Mouse (Mus musculus): ENCODE results near the gene Rbbp5. TPM values are rescaled to one million over a fixed set of nuclear protein-coding genes. Genes with fewer than 3 reads are reported as not detected.

Rbbp5 gene
- polyA plus RNA-seq, 1 experiment from 2014 or later, result 52.9 TPM

DNA sequence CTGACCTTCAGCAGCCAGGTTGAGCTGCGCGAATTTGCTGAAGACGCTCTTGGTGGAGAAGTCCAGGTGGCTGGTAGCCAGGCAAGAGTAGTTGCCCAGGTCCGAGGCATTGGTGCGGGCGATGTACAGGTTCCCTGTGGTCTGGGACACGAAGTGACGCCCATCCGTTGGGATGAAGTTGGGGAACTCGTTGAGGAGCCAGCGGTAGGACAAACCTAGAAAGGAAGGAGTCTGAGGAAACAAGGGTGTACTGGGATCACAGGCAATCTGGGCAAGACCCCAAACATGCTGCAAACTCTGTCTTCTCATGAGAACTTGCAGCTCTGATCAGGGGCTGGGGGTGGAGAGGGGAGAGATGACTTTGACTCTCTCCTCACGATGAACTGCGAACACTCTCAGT, 50.9 kb downstream of the Rbbp5 start:
- ATAC-seq, result no peak
- H3K27ac ChIP-seq, result no peak overlapping the region
- H3K4me1 ChIP-seq (replicated peaks), result peaks cover 53% of the 10 kb centered on the region
- 97% methylated on average over 13 of the region's 13 CpGs for WGBS
- no peak overlapping the region for H3K4me2 ChIP-seq (replicated peaks)
- peaks cover 4% of the 10 kb centered on the region; the same call in 1 of the 2 replicates for H3K27me3 ChIP-seq
- no peak overlapping the region for H3K9ac ChIP-seq (replicated peaks)
- peaks cover 48% of the 10 kb centered on the region for H3K36me3 ChIP-seq
- H3K4me3 ChIP-seq (replicated peaks), result no peak overlapping the region
- no peaks in the 10 kb centered on the region for H3K9me3 ChIP-seq

DNA sequence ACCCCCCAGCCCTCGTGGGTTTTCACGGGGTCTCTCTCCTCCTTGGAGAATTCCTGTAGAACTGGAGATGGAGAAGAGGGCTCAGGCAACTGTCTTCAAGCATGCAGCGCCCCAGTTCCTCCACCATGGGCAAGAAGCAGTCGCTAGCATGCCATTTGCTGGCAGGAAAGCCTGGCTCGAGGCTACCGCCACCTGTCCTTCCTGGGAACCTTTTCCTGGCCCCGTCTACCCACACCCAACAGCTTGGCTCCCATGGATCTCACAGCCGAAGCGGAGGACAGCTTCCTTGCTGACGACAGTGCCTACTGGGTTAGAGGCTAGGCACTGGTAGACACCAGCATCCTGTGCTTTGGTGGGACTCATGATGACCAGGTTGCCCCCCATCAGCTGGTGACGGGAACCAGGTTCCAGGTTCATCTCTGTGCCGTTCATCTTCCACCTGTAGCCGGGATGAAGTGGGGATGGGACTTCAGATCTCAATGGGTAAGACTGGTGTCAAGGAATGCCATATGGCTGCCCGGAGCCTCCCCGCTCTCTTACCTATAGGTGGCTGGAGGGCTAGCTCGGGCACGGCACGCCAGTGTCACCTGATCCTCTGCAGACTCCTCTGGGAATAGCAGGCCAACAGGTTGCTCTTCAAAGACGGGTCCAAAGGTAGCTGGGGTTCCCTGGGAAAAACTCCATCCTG, 51.6 kb downstream of the Rbbp5 start:
- no peak overlapping the region for H3K9ac ChIP-seq (replicated peaks)
- no peak overlapping the region for H3K27ac ChIP-seq
- peaks cover 55% of the 10 kb centered on the region for H3K4me1 ChIP-seq (replicated peaks)
- ATAC-seq, result no peak
- H3K9me3 ChIP-seq, result no peaks in the 10 kb centered on the region
- peaks cover 42% of the 10 kb centered on the region for H3K36me3 ChIP-seq
- no peak overlapping the region for H3K4me3 ChIP-seq (replicated peaks)
- 92% methylated on average over 19 of the region's 19 CpGs for WGBS
- H3K4me2 ChIP-seq (replicated peaks), result no peak overlapping the region
- peaks cover 4% of the 10 kb centered on the region; the same call in 1 of the 2 replicates for H3K27me3 ChIP-seq

DNA sequence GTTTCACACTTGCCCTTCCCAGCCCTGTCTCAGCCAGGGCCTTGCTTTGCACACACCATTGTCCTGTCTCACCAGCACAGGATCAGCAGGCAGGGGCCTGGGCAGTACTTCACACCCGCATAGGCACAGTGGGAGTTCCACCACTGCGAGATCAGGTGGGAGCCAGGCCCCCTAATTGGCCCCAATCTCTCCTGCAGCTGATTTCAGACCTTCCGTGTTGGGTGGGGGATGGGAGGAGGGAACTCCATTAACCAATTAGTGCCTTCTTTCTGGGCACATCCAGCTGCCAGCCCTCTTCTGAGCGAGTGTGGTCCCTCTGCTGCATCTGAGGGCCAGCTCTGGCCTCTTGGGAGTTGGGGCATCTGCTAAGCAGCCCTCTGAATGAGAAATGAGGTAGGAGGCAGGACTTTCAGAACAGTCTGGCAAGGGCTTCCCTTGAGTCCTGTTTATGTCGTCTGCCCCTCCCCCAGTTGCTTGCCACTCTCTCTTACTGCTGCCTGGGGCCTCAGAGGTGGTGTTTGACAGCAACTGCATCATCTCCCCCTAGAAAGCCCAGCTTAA, 53.5 kb downstream of the Rbbp5 start:
- ATAC-seq, result peak; percentile 76
- peak overlapping the region; percentile 2; the same call in 1 of the 2 replicates for H3K9ac ChIP-seq (replicated peaks)
- H3K4me3 ChIP-seq (replicated peaks), result no peak overlapping the region
- 0 out of 2 replicates have a peak overlapping the region, but pooled peaks have one; percentile 1 for H3K4me2 ChIP-seq (replicated peaks)
- peaks cover 73% of the 10 kb centered on the region for H3K4me1 ChIP-seq (replicated peaks)
- 4% methylated on average over 5 of the region's 5 CpGs for WGBS
- no peaks in the 10 kb centered on the region for H3K27me3 ChIP-seq
- H3K36me3 ChIP-seq, result peaks cover 31% of the 10 kb centered on the region
- peak overlapping the region; percentile 83 for H3K27ac ChIP-seq
- H3K9me3 ChIP-seq, result no peaks in the 10 kb centered on the region

DNA sequence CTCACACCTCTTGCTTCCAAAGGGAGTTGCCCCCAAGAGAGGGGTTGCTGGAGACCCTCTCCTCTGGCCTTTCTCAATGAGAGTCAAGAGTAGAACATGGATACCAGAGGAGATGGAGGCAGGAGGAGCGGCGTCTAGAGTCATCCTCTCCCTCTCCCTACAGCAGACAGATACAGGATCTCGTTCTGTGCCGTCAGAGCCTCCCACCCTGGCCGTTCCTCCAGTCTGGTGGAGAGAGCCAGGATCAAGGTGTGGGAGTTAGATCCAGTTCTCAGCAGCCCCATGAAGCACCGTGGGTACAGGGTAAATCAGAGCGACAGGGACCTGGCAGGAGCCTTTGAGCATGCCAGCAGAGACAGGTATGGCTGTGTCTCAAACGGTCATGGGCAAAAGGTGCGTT, 55.4 kb downstream of the Rbbp5 start:
- ATAC-seq, result no peak
- H3K36me3 ChIP-seq, result peaks cover 25% of the 10 kb centered on the region
- no peak overlapping the region for H3K9ac ChIP-seq (replicated peaks)
- H3K4me3 ChIP-seq (replicated peaks), result no peak overlapping the region
- no peaks in the 10 kb centered on the region for H3K27me3 ChIP-seq
- peak overlapping the region; percentile 48 for H3K27ac ChIP-seq
- H3K9me3 ChIP-seq, result no peaks in the 10 kb centered on the region
- H3K4me1 ChIP-seq (replicated peaks), result peaks cover 65% of the 10 kb centered on the region
- WGBS, result 70% methylated on average over 9 of the region's 9 CpGs
- no peak overlapping the region for H3K4me2 ChIP-seq (replicated peaks)

DNA sequence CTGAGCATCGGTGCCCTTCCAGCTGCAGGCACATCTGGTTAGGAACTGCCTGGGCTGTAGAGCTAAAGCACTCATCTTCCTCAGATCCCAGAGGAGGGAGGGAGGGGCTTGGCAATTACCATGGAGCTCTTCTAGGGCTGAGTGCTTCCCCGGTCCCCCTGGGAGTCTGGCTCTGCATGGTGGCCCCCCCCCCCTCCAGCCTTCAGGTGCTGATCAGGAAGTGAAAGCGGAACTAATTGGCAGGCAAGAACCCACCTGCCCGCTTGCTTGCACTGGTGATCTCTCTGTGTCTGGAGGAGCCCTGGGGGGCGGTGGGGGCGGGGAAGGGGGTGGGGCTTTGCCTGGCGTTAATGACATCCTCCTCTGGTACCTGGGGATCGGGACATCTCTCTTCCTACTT, 56.7 kb downstream of the Rbbp5 start:
- no peak overlapping the region for H3K4me3 ChIP-seq (replicated peaks)
- no peak for ATAC-seq
- peak overlapping the region; percentile 61 for H3K27ac ChIP-seq
- peak overlapping the region; percentile 11; the same call in 1 of the 2 replicates for H3K4me2 ChIP-seq (replicated peaks)
- H3K36me3 ChIP-seq, result peaks cover 12% of the 10 kb centered on the region
- no peaks in the 10 kb centered on the region for H3K9me3 ChIP-seq
- H3K27me3 ChIP-seq, result no peaks in the 10 kb centered on the region
- peaks cover 75% of the 10 kb centered on the region for H3K4me1 ChIP-seq (replicated peaks)
- H3K9ac ChIP-seq (replicated peaks), result no peak overlapping the region; the same call in 1 of the 2 replicates
- WGBS, result 9% methylated on average over 8 of the region's 8 CpGs

DNA sequence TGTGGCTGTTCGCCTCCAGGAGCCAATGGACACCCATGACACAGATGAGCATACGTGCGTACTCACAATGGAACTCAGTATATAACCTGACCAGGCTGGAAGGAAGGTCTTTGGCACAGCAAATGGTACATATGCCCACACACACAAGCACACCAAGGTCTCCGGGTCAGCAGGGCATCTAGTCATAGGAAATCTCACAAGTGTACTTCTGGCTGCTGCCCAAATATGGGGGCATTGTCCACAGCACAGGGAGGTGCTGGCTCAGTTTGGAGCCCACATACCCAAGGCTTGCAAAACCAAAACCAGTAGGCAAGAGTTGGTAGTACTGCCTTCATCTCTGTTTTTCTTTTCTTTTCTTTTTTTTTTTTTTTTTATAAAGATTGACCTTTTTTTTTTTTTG, 58.4 kb downstream of the Rbbp5 start:
- Histone ChIP-seq H3K36me3 (0 out of 2 replicates have a peak, but pooled peaks cover 9% of the 10 kb centered on the region), H3K9me3 (no peaks in the 10 kb centered on the region), H3K27me3 (no peaks in the 10 kb centered on the region), H3K4me2 (replicated peaks) (no peak overlapping the region), H3K27ac (peak overlapping the region; percentile 61; the same call in 1 of the 2 replicates), H3K4me3 (replicated peaks) (no peak overlapping the region), H3K4me1 (replicated peaks) (peaks cover 82% of the 10 kb centered on the region), H3K9ac (replicated peaks) (no peak overlapping the region)
- WGBS, result 89% methylated on average over 4 of the region's 4 CpGs
- ATAC-seq, result no peak

DNA sequence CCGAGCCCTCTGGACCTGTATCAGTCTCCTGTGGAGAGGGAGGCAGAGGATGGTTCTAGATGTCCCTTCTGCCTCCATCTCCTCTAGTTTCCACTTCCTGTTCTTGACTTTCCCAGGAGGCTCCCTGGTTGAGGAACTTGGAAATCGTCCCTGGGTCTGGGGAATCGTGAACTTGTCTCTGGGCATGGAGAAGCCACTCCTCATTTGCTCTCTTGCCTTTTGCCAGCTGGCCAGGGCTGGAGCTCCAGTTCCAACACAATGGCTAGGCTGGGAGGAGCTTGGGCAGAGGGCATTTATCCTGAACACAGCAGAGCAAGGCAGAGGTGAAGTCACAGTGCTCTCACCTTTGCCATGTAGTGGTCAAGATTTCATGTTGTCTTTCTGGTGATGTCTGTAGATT, 59.3 kb downstream of the Rbbp5 start:
- Histone ChIP-seq H3K27me3 (peaks cover 6% of the 10 kb centered on the region), H3K36me3 (0 out of 2 replicates have a peak, but pooled peaks cover 9% of the 10 kb centered on the region), H3K4me1 (replicated peaks) (peaks cover 82% of the 10 kb centered on the region), H3K4me3 (replicated peaks) (no peak overlapping the region), H3K9ac (replicated peaks) (no peak overlapping the region), H3K27ac (no peak overlapping the region), H3K4me2 (replicated peaks) (no peak overlapping the region), H3K9me3 (no peaks in the 10 kb centered on the region)
- ATAC-seq, result no peak
- 92% methylated on average over 3 of the region's 3 CpGs for WGBS

DNA sequence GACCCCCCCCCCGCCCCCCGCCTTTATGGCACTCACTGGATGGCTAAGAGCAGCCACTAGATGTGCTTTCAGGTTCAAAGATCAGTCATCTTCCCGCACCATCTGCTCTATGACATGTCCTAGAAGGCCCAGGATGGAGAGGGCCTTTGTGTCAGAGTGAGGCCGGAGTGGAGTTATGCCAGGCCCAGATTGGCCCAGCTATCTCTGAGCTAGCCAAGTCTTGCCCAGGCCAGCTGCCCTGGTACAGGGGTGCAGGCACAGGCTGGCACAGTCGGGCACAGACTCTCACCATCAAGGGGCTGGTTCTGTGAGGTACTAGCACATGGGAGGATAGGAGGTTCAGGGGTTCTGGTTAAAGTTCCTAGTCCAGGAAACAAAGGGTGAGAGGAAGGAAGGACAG, 60.6 kb downstream of the Rbbp5 start:
- H3K36me3 ChIP-seq, result 0 out of 2 replicates have a peak, but pooled peaks cover 3% of the 10 kb centered on the region
- ATAC-seq, result no peak
- peaks cover 84% of the 10 kb centered on the region for H3K4me1 ChIP-seq (replicated peaks)
- H3K9ac ChIP-seq (replicated peaks), result no peak overlapping the region
- 71% methylated on average over 5 of the region's 5 CpGs for WGBS
- 0 out of 2 replicates have a peak overlapping the region, but pooled peaks have one; percentile 1 for H3K27ac ChIP-seq
- no peaks in the 10 kb centered on the region for H3K9me3 ChIP-seq
- H3K4me3 ChIP-seq (replicated peaks), result no peak overlapping the region
- peaks cover 13% of the 10 kb centered on the region for H3K27me3 ChIP-seq
- H3K4me2 ChIP-seq (replicated peaks), result peak overlapping the region; percentile 73; the same call in 1 of the 2 replicates

DNA sequence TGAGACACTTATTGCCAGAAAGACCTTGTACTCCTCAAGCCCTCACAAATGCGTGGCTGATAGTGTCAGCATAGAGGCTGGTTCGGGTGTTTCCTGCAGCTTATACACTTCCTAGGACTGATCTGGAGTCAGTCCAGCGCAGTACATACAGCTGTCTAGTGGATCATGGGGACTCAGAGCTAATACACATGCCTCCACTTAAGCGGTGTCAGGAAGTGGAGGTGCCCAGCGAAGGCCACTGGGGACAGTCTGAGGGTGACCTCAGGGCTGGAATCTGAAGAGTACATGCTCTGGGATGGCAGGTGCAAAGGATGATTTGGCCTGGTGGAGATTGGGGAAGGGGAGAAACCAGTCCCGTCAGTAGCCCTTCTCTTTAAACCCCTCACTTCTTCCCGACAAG, 63.5 kb downstream of the Rbbp5 start:
- Histone ChIP-seq H3K9ac (replicated peaks) (peak overlapping the region; percentile 80; the same call in 1 of the 2 replicates), H3K9me3 (no peaks in the 10 kb centered on the region), H3K27me3 (peaks cover 29% of the 10 kb centered on the region), H3K27ac (no peak overlapping the region), H3K4me2 (replicated peaks) (peak overlapping the region; percentile 73), H3K4me3 (replicated peaks) (peak overlapping the region; percentile 52), H3K4me1 (replicated peaks) (peaks cover 70% of the 10 kb centered on the region), H3K36me3 (no peaks in the 10 kb centered on the region)
- 56% methylated on average over 7 of the region's 7 CpGs for WGBS
- no peak for ATAC-seq

DNA sequence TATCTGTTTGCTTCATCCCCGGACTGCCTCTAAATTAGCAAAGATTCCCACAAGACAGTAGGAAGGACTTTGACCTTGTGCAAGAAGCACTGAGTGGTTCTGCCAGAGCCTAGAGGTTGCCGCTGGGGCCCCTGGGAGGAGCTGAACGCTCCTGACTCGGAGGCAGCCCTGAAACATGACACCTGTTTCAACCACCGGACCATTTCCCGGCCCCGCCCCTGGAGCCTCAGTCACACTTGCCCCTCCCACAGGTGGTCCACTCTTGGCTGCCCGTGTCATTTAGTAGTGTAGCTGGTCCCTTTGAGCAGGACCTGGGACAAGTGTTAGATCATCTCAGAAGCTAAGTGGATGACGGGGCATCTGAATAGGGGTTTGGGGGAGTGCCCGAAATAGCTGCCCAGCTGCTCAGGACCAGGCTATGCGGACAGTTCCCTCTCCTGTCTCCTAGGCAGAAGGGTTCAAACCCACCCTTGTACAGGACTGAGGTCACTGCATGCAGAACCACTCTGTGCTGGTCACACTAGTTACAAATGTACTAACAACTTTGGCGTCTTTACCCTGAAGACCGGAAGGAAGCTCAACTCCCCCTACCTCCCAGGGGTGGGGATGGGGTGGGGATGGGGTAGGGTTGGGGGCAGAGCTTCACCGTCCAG, 64.1 kb downstream of the Rbbp5 start:
- Histone ChIP-seq H3K4me3 (replicated peaks) (peak overlapping the region; percentile 52), H3K9me3 (no peaks in the 10 kb centered on the region), H3K27me3 (peaks cover 29% of the 10 kb centered on the region), H3K27ac (no peak overlapping the region; the same call in none of the 2 replicates), H3K4me1 (replicated peaks) (peaks cover 72% of the 10 kb centered on the region), H3K9ac (replicated peaks) (peak overlapping the region; percentile 80), H3K36me3 (no peaks in the 10 kb centered on the region), H3K4me2 (replicated peaks) (peak overlapping the region; percentile 73)
- 0 out of 2 replicates have a peak, but pooled peaks have one; percentile 7 for ATAC-seq
- 4% methylated on average over 14 of the region's 14 CpGs for WGBS

DNA sequence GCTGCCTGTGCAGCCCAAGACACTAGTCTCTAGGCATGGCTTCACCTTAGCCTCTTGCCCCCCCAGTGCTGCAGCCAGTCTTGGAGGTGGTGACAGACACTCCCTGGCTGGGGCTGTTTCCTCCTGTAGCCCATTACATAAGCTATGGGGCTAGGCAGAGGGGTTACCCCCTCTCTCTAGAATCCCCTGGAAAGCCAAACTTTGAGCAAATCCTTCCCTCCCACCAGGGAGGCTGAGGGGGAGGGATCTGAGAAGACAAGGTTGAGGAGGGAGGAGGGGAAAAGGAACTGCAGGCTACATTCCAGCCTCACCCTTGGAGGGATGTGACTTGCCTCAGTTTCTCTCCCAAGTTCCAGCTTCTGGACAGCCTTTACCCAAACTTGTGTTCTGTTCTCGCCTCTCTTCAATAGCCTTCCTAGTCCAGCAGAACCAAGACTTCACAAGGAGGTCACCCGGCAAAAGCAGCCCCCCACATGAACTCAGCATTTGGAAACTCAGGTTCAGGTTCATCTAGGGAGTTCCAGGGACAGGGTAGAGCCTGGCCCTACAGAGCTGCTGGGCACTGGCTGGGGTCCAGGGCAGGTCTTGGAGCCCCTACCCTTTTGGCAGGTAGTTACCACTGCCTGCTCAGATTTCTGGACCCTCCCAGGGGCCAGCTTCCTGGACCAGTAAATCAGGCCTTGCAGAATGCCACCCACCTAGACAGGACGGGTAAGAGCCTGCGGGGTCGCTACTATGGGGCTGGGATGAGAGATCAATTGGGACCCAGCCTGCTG, 64.8 kb downstream of the Rbbp5 start:
- Histone ChIP-seq H3K4me2 (replicated peaks) (peak overlapping the region; percentile 73), H3K36me3 (no peaks in the 10 kb centered on the region), H3K27me3 (peaks cover 29% of the 10 kb centered on the region), H3K9me3 (no peaks in the 10 kb centered on the region), H3K9ac (replicated peaks) (peak overlapping the region; percentile 80), H3K27ac (peak overlapping the region; percentile 90), H3K4me3 (replicated peaks) (peak overlapping the region; percentile 52), H3K4me1 (replicated peaks) (peaks cover 72% of the 10 kb centered on the region)
- ATAC-seq, result peak; percentile 41
- WGBS, result 16% methylated on average over 5 of the region's 5 CpGs

Data from midbrain, embryonic 13.5 days (tissue).